Mouse (Mus musculus) embryo, embryonic 11 days (tissue): Measurements from ENCODE around the gene Zfp365.

Experiments
- DNase-seq: peaks from one replicate; pipeline ENCODE4 v3.0.0-alpha.2; 2015

Zfp365 gene

GRCm38 (mm10) chr10:67912337-67912776, at the start of gene Zfp365:
Gene Zfp365, minus strand, starts transcription at chr10:67912662.
- DNase-seq, result peak; percentile 87

GRCm38 (mm10) chr10:67959982-67960381, 47.5 kb upstream of the Zfp365 start:
- DNase-seq, result no peak

- DNase-seq, result no peak
Observed at GRCm38 (mm10) chr10:67955982-67956381, 43.5 kb upstream of the Zfp365 start.

- no peak for DNase-seq
Observed at GRCm38 (mm10) chr10:67951690-67952089, 39.2 kb upstream of the Zfp365 start.

GRCm38 (mm10) chr10:67950059-67950748, 37.7 kb upstream of the Zfp365 start:
- no peak for DNase-seq

- DNase-seq, result no peak
Observed at GRCm38 (mm10) chr10:67943513-67943912, 31.1 kb upstream of the Zfp365 start.

DNA sequence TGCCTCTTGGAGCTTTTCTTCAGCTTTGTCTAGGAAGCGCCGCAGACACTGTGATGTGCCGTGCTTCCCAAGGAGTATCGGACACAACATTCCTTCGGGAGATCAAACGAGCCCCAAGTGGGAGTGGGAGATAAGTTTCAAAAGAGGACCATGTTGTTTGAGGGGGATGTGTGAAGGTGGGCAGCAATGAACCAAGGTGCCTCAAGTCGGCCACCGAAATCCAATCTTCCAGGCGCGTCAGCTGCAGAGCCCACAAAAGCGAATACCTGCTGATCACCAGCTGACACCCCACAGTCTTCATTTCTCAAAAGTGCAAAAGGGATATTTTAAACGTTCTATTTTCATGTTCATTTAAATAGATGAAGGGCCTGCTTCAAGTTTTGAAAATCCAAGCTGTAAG, 27.1 kb upstream of the Zfp365 start:
- DNase-seq, result no peak

DNA sequence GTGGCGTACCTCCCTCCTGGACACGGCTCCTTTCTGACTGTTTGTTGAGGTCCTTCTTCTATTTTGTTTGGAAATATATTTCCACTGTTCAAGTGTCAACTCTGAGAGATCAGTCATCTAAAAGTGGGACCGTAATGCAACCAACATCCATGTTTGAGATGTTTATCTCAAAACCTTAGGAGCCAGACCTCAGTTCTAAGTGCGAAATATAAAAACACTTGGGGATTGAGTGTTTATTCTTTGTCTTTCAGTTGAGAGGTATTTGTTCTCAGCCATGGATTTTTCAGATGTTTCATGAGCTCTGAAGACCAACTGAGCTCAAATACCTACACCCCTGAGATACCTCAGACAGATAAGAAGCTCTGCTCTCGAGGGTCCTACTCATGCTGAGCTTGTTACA, 25.3 kb upstream of the Zfp365 start:
- DNase-seq, result no peak

DNA sequence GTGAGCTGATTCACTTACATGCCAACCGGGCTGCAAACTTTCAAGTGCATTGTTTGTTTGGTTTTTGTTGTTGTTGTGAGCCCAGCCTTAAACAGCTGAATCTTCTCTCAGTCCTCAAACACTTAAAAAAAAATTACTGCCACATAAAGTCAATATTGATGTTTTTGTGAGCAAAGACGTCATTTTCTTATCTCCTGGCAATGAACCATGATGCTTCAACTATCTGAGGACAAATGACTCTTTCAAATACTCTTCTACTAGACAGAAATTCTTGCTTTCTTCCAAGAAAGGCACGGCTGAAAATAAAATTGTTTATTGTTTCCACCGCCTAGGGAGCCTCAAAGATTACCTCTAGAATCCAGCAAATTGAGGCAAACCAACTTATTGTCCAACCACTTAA, 24.5 kb upstream of the Zfp365 start:
- no peak for DNase-seq

DNA sequence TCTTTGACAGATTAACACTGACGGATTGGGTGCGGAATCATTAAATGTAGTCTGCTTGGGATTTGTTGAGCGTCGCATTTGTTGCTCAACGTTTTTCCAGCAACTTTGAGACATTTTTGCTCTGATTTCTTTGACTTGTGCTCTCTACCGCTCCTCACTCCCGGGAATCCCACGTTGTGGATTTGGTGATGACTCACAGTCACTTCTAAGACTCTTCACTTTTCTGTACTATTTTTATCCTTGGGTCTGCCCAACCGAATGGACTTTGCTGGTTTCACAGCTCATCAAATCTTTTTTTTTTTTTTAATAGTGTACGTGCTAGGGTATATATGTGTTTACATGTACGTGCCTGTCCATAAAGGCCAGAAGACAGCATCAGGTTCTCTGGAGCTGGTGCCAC, 20.3 kb upstream of the Zfp365 start:
- DNase-seq, result no peak

- no peak for DNase-seq
Observed at GRCm38 (mm10) chr10:67931328-67931727, 18.9 kb upstream of the Zfp365 start.

DNA sequence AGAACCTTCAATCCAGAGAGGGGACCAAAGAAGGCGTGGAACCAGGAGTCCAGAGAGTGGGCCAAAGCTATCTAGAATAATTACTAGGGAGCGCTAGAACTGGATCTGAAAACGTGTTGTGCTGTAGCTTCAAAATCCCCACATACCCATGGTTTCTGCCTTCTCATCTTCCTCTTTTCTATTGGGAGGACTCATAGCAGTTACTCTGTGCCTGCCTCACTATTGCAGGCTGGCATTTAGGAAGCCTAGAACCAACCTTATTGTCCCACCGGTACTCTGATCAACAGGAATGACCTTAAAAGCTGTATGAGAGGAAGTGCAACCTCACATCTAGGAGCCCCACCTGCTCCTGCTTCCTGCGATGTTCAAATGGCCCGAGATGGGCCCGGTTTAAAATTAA, 16.1 kb upstream of the Zfp365 start:
- DNase-seq, result no peak

DNA sequence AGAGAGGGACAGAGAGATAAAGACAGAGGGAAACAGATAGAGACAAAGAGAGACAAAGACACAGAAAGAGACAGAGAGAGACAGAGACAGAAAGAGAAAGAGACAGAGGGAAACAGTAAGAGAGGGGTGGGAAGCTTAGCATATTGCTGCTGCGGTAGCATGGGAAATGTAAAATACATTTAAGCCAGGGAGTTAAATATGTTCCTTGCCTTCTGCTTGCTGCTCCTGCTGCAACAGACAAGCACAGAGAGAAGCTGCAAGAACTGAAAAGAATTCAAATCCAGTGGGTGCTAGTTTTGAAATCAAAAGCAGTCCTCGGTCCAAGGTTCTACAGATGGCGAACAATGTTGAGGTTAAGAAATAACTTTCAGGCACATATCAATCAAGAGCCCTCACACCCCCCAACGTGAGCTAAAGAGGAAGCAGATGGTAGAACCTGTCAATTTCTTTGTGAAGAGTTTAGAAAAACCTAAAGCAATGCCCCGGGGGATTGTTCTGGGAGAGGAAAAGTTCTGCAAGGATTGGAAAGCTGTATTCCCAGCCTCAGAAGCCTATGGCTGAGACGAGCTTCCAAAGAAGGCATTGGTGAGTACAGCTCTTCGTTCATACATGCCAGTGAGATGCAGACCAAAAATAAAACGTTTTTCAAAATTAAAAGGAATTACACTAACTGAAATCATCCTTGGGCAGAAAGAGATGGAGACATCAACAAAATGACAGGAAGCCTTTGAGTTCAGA, 15.4 kb upstream of the Zfp365 start:
- DNase-seq, result peak; percentile 36

GRCm38 (mm10) chr10:67924030-67924429, 11.6 kb upstream of the Zfp365 start:
- no peak for DNase-seq

DNA sequence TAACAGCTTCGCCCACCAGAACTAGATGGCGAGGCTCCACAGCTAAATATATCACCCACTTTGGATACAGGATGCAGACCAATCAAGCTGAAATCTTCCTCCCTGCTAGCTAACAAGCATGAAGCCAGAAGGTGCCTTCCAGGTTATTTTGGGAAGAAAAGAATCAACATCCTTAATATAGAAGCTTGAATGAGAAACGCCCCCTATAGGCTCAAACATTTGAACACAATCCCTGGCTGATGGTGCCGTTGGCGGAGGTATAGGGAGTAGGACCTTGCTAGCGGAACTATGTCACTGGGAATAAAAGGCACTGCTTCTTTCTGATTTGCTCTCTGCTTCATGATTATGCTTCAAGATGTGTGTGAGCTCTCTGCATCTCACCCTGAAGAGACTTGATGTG, 9.3 kb upstream of the Zfp365 start:
- no peak for DNase-seq

GRCm38 (mm10) chr10:67919706-67920105, 7.2 kb upstream of the Zfp365 start:
- no peak for DNase-seq

DNA sequence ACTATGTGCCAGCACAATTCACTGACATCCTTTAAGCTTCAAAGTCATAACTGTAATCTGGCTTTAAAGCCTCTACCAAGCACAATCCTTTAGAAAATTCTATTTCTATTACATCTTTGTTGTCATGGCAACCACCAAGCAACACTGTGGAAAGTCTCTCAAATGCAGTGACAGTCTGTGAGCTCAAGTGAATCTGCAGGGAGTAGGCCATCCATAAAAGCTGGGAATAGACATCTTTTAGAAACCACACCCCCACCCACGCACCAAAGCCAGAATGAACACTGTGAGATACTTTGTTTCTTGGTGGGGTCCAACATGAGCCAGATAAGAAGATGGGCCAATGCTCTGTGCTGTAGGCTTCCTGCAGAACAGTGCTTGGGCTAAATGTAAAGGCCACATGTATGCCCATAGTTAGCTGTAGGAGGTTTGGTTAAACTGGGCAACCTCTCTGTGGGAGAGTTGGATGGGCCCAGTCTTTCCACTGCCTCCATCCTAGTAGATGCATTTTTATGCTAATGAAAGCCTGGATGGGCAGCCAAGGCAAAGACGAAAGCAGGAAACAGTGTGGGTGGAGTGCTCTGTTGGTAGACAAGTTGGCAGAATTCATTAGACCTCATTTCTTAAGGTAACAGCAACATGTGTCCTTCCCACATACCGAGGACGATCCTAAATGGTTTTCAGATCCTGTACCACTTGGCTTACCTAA, 5.9 kb upstream of the Zfp365 start:
- DNase-seq, result no peak

DNA sequence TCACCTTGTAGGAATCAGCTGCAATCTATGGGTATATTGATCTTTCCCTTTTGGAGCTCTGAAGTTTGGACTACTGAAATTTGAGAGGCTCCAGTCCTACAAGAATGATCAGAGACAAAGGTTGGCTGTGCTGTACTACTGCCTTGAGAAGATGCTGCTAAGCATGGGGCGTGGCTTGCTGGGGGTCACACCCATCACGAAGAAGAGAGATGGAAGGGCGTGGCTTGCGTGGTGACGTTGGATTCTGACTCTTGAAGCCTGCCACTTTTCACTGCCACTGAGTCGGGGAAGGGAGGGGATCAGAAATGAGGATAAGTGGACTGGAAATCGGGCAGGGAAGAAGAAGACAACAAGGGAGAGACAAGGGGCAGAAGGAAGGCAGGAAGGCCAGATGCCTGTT, 4.9 kb upstream of the Zfp365 start:
- DNase-seq, result no peak

DNA sequence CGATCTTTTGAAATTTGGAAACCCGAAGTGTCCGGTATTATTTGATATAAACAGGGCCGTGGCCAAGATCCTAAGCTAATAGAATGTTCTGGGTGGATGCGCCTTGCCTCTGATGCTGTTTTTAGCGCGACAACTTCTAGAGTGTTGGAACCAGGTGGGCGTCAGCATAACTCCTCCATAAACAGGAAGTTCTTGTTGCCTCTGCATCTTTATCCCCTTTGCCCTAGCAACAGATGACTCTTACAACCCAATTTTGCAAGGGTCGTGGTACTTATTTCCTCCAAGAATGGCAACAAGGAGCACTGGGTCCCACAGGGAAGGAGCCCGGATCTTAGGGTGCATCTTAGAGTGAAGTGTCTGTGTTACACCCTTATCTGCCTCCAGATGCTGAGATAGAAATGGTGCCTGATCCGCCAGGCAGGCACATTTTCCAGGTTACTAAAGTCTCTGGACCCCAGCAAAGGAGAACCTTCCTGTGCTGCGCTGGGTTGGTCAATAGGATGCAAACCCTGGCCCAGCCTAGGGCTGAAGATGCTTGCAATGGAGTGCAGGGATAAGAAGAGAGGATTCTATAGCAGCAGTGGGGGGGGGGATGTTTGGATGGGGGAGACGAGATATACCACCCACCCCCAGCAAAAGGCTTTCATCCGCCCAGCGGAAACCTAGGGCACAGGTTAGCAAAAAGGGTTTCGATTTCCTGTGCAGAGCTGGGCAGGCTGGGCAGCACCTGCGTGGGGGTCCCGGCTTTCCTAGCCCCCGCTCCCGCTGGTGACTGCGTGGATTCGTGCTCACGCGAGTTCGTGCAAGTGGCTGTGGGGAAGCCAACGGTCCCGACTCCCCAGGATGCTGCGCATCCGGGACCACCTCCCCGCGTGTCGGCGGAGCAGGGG, 770 bp downstream of the Zfp365 start:
- DNase-seq, result peak; percentile 23

GRCm38 (mm10) chr10:67907931-67908330, 4.5 kb downstream of the Zfp365 start:
- DNase-seq, result no peak

GRCm38 (mm10) chr10:67906926-67907325, 5.5 kb downstream of the Zfp365 start:
- no peak for DNase-seq

- no peak for DNase-seq
Observed at GRCm38 (mm10) chr10:67906063-67906462, 6.4 kb downstream of the Zfp365 start.

DNA sequence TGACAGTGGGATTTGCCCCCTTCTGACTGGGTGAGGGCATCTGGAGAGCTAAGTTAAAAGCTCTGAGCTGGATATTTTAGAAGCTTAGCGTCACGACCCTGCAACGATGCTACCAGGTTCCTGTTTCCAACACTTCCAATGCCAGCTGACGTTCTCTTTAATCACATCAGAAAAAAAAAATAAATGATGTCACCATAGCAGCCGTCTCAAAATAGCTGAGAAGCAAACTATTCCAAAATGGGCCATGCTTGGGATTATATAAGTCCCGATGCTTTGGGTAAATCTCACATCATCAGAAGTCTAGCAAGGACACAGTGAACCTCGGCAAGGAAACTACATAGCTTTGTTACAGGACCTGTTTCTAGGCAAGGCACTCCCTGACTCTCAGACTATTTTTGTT, 9.1 kb downstream of the Zfp365 start:
- no peak for DNase-seq
